Mouse (Mus musculus): Measurements from ENCODE around the gene Fam207a. TPM values are rescaled to one million over a fixed set of nuclear protein-coding genes. Genes with fewer than 3 reads are reported as not detected.
A peak's percentile ranks its signal among the peaks of the same experiment; 100 is the strongest.

Gene Fam207a
- polyA plus RNA-seq, 1 experiment from 2014 or later, result 51.0 TPM

GRCm38 (mm10) chr10:77448209-77448608, 67.4 kb downstream of the Fam207a start:
- Histone ChIP-seq H3K9me3 (peaks cover 6% of the 10 kb centered on the region; the same call in 1 of the 2 replicates), H3K4me2 (replicated peaks) (no peak overlapping the region), H3K4me1 (peaks cover 18% of the 10 kb centered on the region), H3K27me3 (no peaks in the 10 kb centered on the region), H3K4me3 (no peak overlapping the region), H3K9ac (no peak overlapping the region), H3K36me3 (no peaks in the 10 kb centered on the region), H3K27ac (no peak overlapping the region)
- 79% methylated on average over 7 of the region's 7 CpGs for WGBS
- no peak for ATAC-seq (ENCODE audit: insufficient number of reproducible peaks, insufficient read depth, low FRiP score, low TSS enrichment)

- peaks cover 18% of the 10 kb centered on the region for H3K4me1 ChIP-seq
- no peaks in the 10 kb centered on the region for H3K27me3 ChIP-seq
- no peak overlapping the region for H3K4me3 ChIP-seq
- H3K4me2 ChIP-seq (replicated peaks), result no peak overlapping the region
- H3K9me3 ChIP-seq, result peaks cover 6% of the 10 kb centered on the region; the same call in 1 of the 2 replicates
- H3K36me3 ChIP-seq, result no peaks in the 10 kb centered on the region
- H3K9ac ChIP-seq, result no peak overlapping the region
- WGBS, result 4% methylated on average over 2 of the region's 2 CpGs
- H3K27ac ChIP-seq, result no peak overlapping the region
- no peak for ATAC-seq (ENCODE audit: insufficient number of reproducible peaks, insufficient read depth, low FRiP score, low TSS enrichment)
These were observed 67.8 kb downstream of the Fam207a start for GRCm38 (mm10) chr10:77447755-77448154.

DNA sequence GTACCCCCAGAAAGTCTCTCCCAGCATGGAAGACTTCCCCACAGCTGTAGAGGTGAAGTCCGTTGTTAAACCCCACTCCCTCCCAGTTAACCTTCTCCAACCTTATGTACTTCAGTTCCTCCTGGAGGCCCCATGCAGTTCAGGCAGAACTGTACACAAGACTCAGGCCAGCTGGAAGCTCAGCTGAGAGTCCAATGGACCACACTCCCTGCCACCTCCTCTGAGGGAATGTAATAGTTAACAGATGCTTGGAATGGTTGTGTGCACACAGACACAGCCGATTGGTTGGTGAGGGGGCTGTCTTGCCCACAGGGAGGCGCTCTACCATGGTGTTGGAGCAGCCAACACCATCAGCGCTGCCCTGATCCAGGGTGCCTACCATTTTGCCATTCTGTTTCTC, 73.3 kb downstream of the Fam207a start:
- WGBS, result 65% methylated on average over 4 of the region's 4 CpGs
- Histone ChIP-seq H3K4me1 (peaks cover 10% of the 10 kb centered on the region; the same call in 1 of the 2 replicates), H3K36me3 (no peaks in the 10 kb centered on the region), H3K27me3 (no peaks in the 10 kb centered on the region), H3K9ac (no peak overlapping the region), H3K9me3 (peaks cover 6% of the 10 kb centered on the region; the same call in 1 of the 2 replicates), H3K4me3 (no peak overlapping the region), H3K27ac (0 out of 2 replicates have a peak overlapping the region, but pooled peaks have one; percentile 30), H3K4me2 (replicated peaks) (no peak overlapping the region)
- ATAC-seq (ENCODE audit: insufficient number of reproducible peaks, insufficient read depth, low FRiP score, low TSS enrichment), result no peak

- Histone ChIP-seq H3K4me3 (no peak overlapping the region), H3K9ac (no peak overlapping the region), H3K27ac (no peak overlapping the region), H3K36me3 (no peaks in the 10 kb centered on the region), H3K4me1 (peaks cover 10% of the 10 kb centered on the region; the same call in 1 of the 2 replicates), H3K4me2 (replicated peaks) (no peak overlapping the region), H3K27me3 (no peaks in the 10 kb centered on the region), H3K9me3 (peaks cover 6% of the 10 kb centered on the region; the same call in 1 of the 2 replicates)
- no peak for ATAC-seq (ENCODE audit: insufficient number of reproducible peaks, insufficient read depth, low FRiP score, low TSS enrichment)
- WGBS, result 81% methylated on average over 3 of the region's 3 CpGs
These were observed 73.8 kb downstream of the Fam207a start for GRCm38 (mm10) chr10:77441812-77442211.

DNA sequence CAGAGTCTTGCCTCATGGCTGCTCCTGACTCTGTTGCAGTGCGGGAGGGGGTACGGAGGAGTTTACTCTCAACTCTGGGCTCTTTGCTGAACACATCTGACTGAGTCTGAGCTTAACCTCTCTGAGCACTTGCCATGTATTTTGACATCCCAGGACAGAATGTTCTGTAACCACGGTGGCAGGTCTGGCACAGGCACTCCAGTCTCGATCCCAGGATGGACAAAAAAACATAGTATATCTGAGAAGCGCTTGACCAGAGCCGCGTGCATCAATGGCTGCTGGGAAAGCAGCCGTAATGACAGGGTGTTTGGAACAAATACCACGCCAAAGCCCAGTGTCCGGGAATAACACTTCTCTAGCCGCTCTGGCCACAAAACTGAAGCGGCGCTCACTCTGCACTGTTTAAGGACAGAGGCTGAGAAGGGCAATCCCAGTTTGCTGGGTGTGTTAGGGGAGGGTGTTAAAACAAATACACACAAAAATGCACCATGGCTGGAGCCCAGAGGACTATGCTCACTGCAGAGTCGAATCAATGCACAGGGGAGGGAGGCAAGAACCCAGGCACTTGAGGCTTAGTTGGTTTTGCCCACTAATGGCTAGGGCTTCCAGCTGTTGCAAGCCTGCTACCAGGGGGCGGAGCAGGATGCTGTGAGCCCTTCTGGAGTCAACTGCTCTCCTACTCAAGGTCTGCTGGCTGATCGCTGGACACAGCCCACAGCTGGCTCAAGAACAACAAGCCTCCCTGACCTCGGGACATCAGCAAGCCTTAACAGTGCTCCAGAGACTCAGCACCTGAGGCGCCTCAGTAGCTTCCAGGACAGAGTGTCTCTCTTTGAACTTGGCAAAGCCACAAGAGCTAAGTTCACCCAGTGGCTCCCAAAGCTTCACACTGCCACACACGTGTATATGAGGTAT, 74.5 kb downstream of the Fam207a start:
- H3K9me3 ChIP-seq, result peaks cover 6% of the 10 kb centered on the region; the same call in 1 of the 2 replicates
- ATAC-seq (ENCODE audit: insufficient number of reproducible peaks, insufficient read depth, low FRiP score, low TSS enrichment), result no peak
- no peaks in the 10 kb centered on the region for H3K36me3 ChIP-seq
- H3K4me2 ChIP-seq (replicated peaks), result no peak overlapping the region
- no peak overlapping the region for H3K4me3 ChIP-seq
- no peaks in the 10 kb centered on the region for H3K27me3 ChIP-seq
- peaks cover 10% of the 10 kb centered on the region; the same call in 1 of the 2 replicates for H3K4me1 ChIP-seq
- 63% methylated on average over 19 of the region's 19 CpGs for WGBS
- no peak overlapping the region for H3K27ac ChIP-seq
- no peak overlapping the region for H3K9ac ChIP-seq

GRCm38 (mm10) chr10:77440286-77440685, 75.3 kb downstream of the Fam207a start:
- Histone ChIP-seq H3K27me3 (no peaks in the 10 kb centered on the region), H3K4me1 (peaks cover 10% of the 10 kb centered on the region; the same call in 1 of the 2 replicates), H3K27ac (no peak overlapping the region), H3K9me3 (peaks cover 6% of the 10 kb centered on the region; the same call in 1 of the 2 replicates), H3K4me3 (no peak overlapping the region), H3K9ac (no peak overlapping the region), H3K36me3 (no peaks in the 10 kb centered on the region), H3K4me2 (replicated peaks) (no peak overlapping the region)
- ATAC-seq (ENCODE audit: insufficient number of reproducible peaks, insufficient read depth, low FRiP score, low TSS enrichment), result no peak
- 34% methylated on average over 6 of the region's 6 CpGs for WGBS

DNA sequence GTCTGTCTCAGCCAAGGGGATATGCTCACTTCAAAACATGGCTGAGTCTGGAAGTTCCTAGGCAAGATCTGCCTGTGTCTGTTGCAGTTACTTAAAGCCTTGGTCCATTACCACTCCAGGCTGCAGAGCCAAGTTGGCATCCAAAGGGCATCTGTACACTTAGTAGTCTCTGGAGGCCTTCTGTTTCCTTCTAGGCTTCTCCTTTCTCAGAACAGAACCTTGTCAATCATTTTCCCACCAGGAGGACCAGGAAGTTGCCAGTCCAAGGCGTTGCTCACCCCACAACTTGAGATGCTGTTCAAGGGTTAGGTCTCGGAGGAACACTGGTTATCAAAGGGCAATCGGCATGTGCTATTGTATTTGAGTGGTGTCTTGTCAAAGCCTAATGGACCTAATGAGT, 76.6 kb downstream of the Fam207a start:
- Histone ChIP-seq H3K27me3 (no peaks in the 10 kb centered on the region), H3K9me3 (no peaks in the 10 kb centered on the region), H3K36me3 (no peaks in the 10 kb centered on the region), H3K4me3 (no peak overlapping the region), H3K27ac (no peak overlapping the region), H3K9ac (no peak overlapping the region), H3K4me1 (peaks cover 10% of the 10 kb centered on the region; the same call in 1 of the 2 replicates), H3K4me2 (replicated peaks) (no peak overlapping the region)
- ATAC-seq (ENCODE audit: insufficient number of reproducible peaks, insufficient read depth, low FRiP score, low TSS enrichment), result no peak
- WGBS, result 86% methylated on average over 3 of the region's 3 CpGs

DNA sequence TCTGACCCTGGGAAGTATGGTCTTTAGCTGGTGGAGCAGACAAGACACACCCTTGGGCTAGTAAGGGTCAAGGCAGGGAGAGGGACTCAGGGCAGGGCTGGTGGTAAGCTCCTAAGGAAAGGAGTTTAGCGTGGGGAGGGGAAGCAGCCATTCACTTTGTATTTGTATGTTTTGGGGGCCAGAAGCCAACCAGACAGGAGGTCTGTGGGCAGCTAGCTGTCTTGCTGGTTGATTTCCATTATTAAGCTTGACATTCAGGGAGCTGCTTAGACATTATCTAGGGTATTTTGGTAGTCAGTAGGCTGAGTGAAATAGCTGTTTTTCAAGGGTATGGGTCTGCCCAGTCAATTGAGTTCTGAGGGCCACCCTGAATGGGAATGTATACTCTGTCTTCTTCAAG, 77.6 kb downstream of the Fam207a start:
- Histone ChIP-seq H3K4me1 (peaks cover 10% of the 10 kb centered on the region; the same call in 1 of the 2 replicates), H3K4me3 (no peak overlapping the region), H3K27ac (no peak overlapping the region), H3K9ac (no peak overlapping the region), H3K4me2 (replicated peaks) (no peak overlapping the region), H3K36me3 (no peaks in the 10 kb centered on the region), H3K9me3 (no peaks in the 10 kb centered on the region), H3K27me3 (no peaks in the 10 kb centered on the region)
- 57% methylated on average over 1 of the region's 1 CpGs for WGBS
- no peak for ATAC-seq (ENCODE audit: insufficient number of reproducible peaks, insufficient read depth, low FRiP score, low TSS enrichment)

Other genes with a start within 250 kb of the Fam207a start
- gene Adarb1, start 97.5 kb downstream of the Fam207a start, polyA plus RNA-seq (2016; fragmentation: Nextera tagmentation; extraction: Ambion mirVana), result 6.6 and 8.2 TPM in 2 replicates
- 0.81 and 1.3 TPM in 2 replicates for gene Itgb2, start 14.5 kb upstream of the Fam207a start, polyA plus RNA-seq (2016; fragmentation: Nextera tagmentation; extraction: Ambion mirVana)
- gene Pttg1ip, start 65.9 kb upstream of the Fam207a start, polyA plus RNA-seq (2016; fragmentation: Nextera tagmentation; extraction: Ambion mirVana), result 92.5 and 94.4 TPM in 2 replicates
- gene Sumo3, start 90.3 kb upstream of the Fam207a start, polyA plus RNA-seq (2016; fragmentation: Nextera tagmentation; extraction: Ambion mirVana), result 385 and 391 TPM in 2 replicates
- gene Gm49325, start 90.4 kb upstream of the Fam207a start, polyA plus RNA-seq (2016; fragmentation: Nextera tagmentation; extraction: Ambion mirVana), result 7.0 and 7.1 TPM in 2 replicates
- gene Ube2g2, start 106.5 kb upstream of the Fam207a start, polyA plus RNA-seq (2016; fragmentation: Nextera tagmentation; extraction: Ambion mirVana), result 76.7 and 81.7 TPM in 2 replicates
- gene Tspear, start 170.8 kb upstream of the Fam207a start, polyA plus RNA-seq (2016; fragmentation: Nextera tagmentation; extraction: Ambion mirVana), result 0.32 and 0.69 TPM in 2 replicates
- not detected in 2 replicates for gene Gm19402, start 175.0 kb upstream of the Fam207a start, polyA plus RNA-seq (2016; fragmentation: Nextera tagmentation; extraction: Ambion mirVana)
- not detected in 2 replicates for gene Gm9508, start 181.4 kb upstream of the Fam207a start, polyA plus RNA-seq (2016; fragmentation: Nextera tagmentation; extraction: Ambion mirVana)
- not detected in 2 replicates for gene Gm10272, start 190.8 kb upstream of the Fam207a start, polyA plus RNA-seq (2016; fragmentation: Nextera tagmentation; extraction: Ambion mirVana)
- gene Gm10024, start 195.7 kb upstream of the Fam207a start, polyA plus RNA-seq (2016; fragmentation: Nextera tagmentation; extraction: Ambion mirVana), result not detected in 2 replicates
- gene Gm10142, start 200.0 kb upstream of the Fam207a start, polyA plus RNA-seq (2016; fragmentation: Nextera tagmentation; extraction: Ambion mirVana), result not detected in 2 replicates
- not detected in 2 replicates for gene Krtap12-1, start 204.8 kb upstream of the Fam207a start, polyA plus RNA-seq (2016; fragmentation: Nextera tagmentation; extraction: Ambion mirVana)
- not detected in 2 replicates for gene Gm10100, start 210.7 kb upstream of the Fam207a start, polyA plus RNA-seq (2016; fragmentation: Nextera tagmentation; extraction: Ambion mirVana)
- not detected in 2 replicates for gene Gm18596, start 226.9 kb upstream of the Fam207a start, polyA plus RNA-seq (2016; fragmentation: Nextera tagmentation; extraction: Ambion mirVana)
- not detected in 2 replicates for gene Gm9736, start 235.6 kb upstream of the Fam207a start, polyA plus RNA-seq (2016; fragmentation: Nextera tagmentation; extraction: Ambion mirVana)
- gene Gm3233, start 243.9 kb upstream of the Fam207a start, polyA plus RNA-seq (2016; fragmentation: Nextera tagmentation; extraction: Ambion mirVana), result not detected in 2 replicates

Data from embryonic facial prominence, embryonic 12.5 days (tissue).